Mouse (Mus musculus): ENCODE measurements around the gene Ttc38. TPM values are rescaled to one million over a fixed set of nuclear protein-coding genes. Genes with fewer than 3 reads are reported as not detected.

Ttc38 gene
- 3.1 and 4.2 TPM in 2 replicates for polyA plus RNA-seq (2015; fragmentation: Nextera tagmentation; extraction: Ambion mirVana)

- peak; percentile 73 for ATAC-seq (ENCODE audit: extremely low read depth, insufficient number of reproducible peaks, low FRiP score, low TSS enrichment)
- H3K9me3 ChIP-seq = no peaks in the 10 kb centered on the region
- H3K36me3 ChIP-seq = 0 out of 2 replicates have a peak, but pooled peaks cover 3% of the 10 kb centered on the region
- H3K4me1 ChIP-seq = peaks cover 11% of the 10 kb centered on the region
- H3K27ac ChIP-seq (replicated peaks) = no peak within 1 kb of the TSS; the same call in 1 of the 2 replicates
- H3K4me3 ChIP-seq = peak within 1 kb of the TSS; percentile 73
- WGBS = 1% methylated on average over 27 of the region's 27 CpGs
- no peaks in the 10 kb centered on the region; the same call in 1 of the 2 replicates for H3K27me3 ChIP-seq (replicated peaks)
- peak within 1 kb of the TSS; percentile 82 for H3K9ac ChIP-seq
- H3K4me2 ChIP-seq = peak within 1 kb of the TSS; percentile 82
These were observed at the start of gene Ttc38 for GRCm38 (mm10) chr15:85831954-85832590. Gene Ttc38, plus strand, starts transcription at chr15:85832306.

- WGBS = 81% methylated on average over 4 of the region's 4 CpGs
- Histone ChIP-seq H3K27me3 (replicated peaks) (no peaks in the 10 kb centered on the region; the same call in 1 of the 2 replicates), H3K4me3 (no peak overlapping the region), H3K9me3 (no peaks in the 10 kb centered on the region), H3K4me1 (peaks cover 10% of the 10 kb centered on the region), H3K4me2 (no peak overlapping the region), H3K27ac (replicated peaks) (no peak overlapping the region), H3K9ac (no peak overlapping the region), H3K36me3 (no peaks in the 10 kb centered on the region)
- ATAC-seq (ENCODE audit: extremely low read depth, insufficient number of reproducible peaks, low FRiP score, low TSS enrichment) = no peak
These were observed 49.0 kb upstream of the Ttc38 start for GRCm38 (mm10) chr15:85783146-85783545.

- no peak for ATAC-seq (ENCODE audit: extremely low read depth, insufficient number of reproducible peaks, low FRiP score, low TSS enrichment)
- no peaks in the 10 kb centered on the region; the same call in 1 of the 2 replicates for H3K27me3 ChIP-seq (replicated peaks)
- H3K27ac ChIP-seq (replicated peaks) = no peak overlapping the region
- peaks cover 18% of the 10 kb centered on the region for H3K4me1 ChIP-seq
- no peaks in the 10 kb centered on the region for H3K36me3 ChIP-seq
- no peak overlapping the region for H3K4me2 ChIP-seq
- WGBS = 75% methylated on average over 3 of the region's 3 CpGs
- no peaks in the 10 kb centered on the region for H3K9me3 ChIP-seq
- no peak overlapping the region for H3K4me3 ChIP-seq
- H3K9ac ChIP-seq = no peak overlapping the region
These were observed 47.8 kb upstream of the Ttc38 start for GRCm38 (mm10) chr15:85784341-85784740.

- peaks cover 18% of the 10 kb centered on the region for H3K4me1 ChIP-seq
- no peak for ATAC-seq (ENCODE audit: extremely low read depth, insufficient number of reproducible peaks, low FRiP score, low TSS enrichment)
These were observed 45.4 kb upstream of the Ttc38 start for GRCm38 (mm10) chr15:85786711-85787110.

GRCm38 (mm10) chr15:85787482-85787881 is 44.6 kb upstream of the Ttc38 start:
- no peaks in the 10 kb centered on the region; the same call in 1 of the 2 replicates for H3K27me3 ChIP-seq (replicated peaks)
- 0 out of 2 replicates have a peak, but pooled peaks cover 3% of the 10 kb centered on the region for H3K36me3 ChIP-seq
- H3K9me3 ChIP-seq = no peaks in the 10 kb centered on the region
- no peak overlapping the region for H3K4me2 ChIP-seq
- no peak overlapping the region for H3K4me3 ChIP-seq
- ATAC-seq (ENCODE audit: extremely low read depth, insufficient number of reproducible peaks, low FRiP score, low TSS enrichment) = no peak
- H3K4me1 ChIP-seq = peaks cover 19% of the 10 kb centered on the region
- no peak overlapping the region for H3K9ac ChIP-seq
- WGBS = 83% methylated on average over 6 of the region's 6 CpGs
- H3K27ac ChIP-seq (replicated peaks) = no peak overlapping the region

More at GRCm38 (mm10) chr15:85786711-85787110, 45.4 kb upstream of the Ttc38 start:
- Histone ChIP-seq H3K9ac (no peak overlapping the region), H3K36me3 (0 out of 2 replicates have a peak, but pooled peaks cover 3% of the 10 kb centered on the region), H3K27me3 (replicated peaks) (no peaks in the 10 kb centered on the region; the same call in 1 of the 2 replicates), H3K4me3 (no peak overlapping the region), H3K27ac (replicated peaks) (no peak overlapping the region), H3K9me3 (no peaks in the 10 kb centered on the region), H3K4me2 (no peak overlapping the region)
- WGBS = 47% methylated on average over 5 of the region's 5 CpGs

GRCm38 (mm10) chr15:85788051-85788450 is 44.1 kb upstream of the Ttc38 start:
- no peak for ATAC-seq (ENCODE audit: extremely low read depth, insufficient number of reproducible peaks, low FRiP score, low TSS enrichment)
- no peaks in the 10 kb centered on the region; the same call in 1 of the 2 replicates for H3K27me3 ChIP-seq (replicated peaks)
- 78% methylated on average over 4 of the region's 4 CpGs for WGBS
- no peaks in the 10 kb centered on the region for H3K9me3 ChIP-seq
- H3K4me3 ChIP-seq = no peak overlapping the region
- H3K4me2 ChIP-seq = no peak overlapping the region
- H3K9ac ChIP-seq = no peak overlapping the region
- H3K36me3 ChIP-seq = 0 out of 2 replicates have a peak, but pooled peaks cover 3% of the 10 kb centered on the region
- H3K27ac ChIP-seq (replicated peaks) = no peak overlapping the region
- H3K4me1 ChIP-seq = peaks cover 25% of the 10 kb centered on the region

GRCm38 (mm10) chr15:85788633-85789032 is 43.5 kb upstream of the Ttc38 start:
- H3K27ac ChIP-seq (replicated peaks) = no peak overlapping the region
- no peak overlapping the region for H3K4me3 ChIP-seq
- no peak for ATAC-seq (ENCODE audit: extremely low read depth, insufficient number of reproducible peaks, low FRiP score, low TSS enrichment)
- H3K9me3 ChIP-seq = no peaks in the 10 kb centered on the region
- peaks cover 25% of the 10 kb centered on the region for H3K4me1 ChIP-seq
- WGBS = 67% methylated on average over 16 of the region's 16 CpGs
- no peaks in the 10 kb centered on the region; the same call in 1 of the 2 replicates for H3K27me3 ChIP-seq (replicated peaks)
- 0 out of 2 replicates have a peak, but pooled peaks cover 3% of the 10 kb centered on the region for H3K36me3 ChIP-seq
- H3K9ac ChIP-seq = no peak overlapping the region
- no peak overlapping the region for H3K4me2 ChIP-seq

- WGBS = 79% methylated on average over 4 of the region's 4 CpGs
These were observed 40.7 kb upstream of the Ttc38 start for GRCm38 (mm10) chr15:85791449-85791848.

GRCm38 (mm10) chr15:85792819-85793218 is 39.3 kb upstream of the Ttc38 start:
- Histone ChIP-seq H3K4me2 (no peak overlapping the region), H3K9ac (no peak overlapping the region), H3K27me3 (replicated peaks) (no peaks in the 10 kb centered on the region), H3K4me3 (no peak overlapping the region), H3K36me3 (peaks cover 3% of the 10 kb centered on the region; the same call in 1 of the 2 replicates), H3K9me3 (no peaks in the 10 kb centered on the region), H3K4me1 (peaks cover 15% of the 10 kb centered on the region), H3K27ac (replicated peaks) (0 out of 2 replicates have a peak overlapping the region, but pooled peaks have one; percentile 28)
- ATAC-seq (ENCODE audit: extremely low read depth, insufficient number of reproducible peaks, low FRiP score, low TSS enrichment) = no peak
- 29% methylated on average over 1 of the region's 1 CpGs for WGBS

More at GRCm38 (mm10) chr15:85791449-85791848, 40.7 kb upstream of the Ttc38 start:
- H3K4me1 ChIP-seq = peaks cover 24% of the 10 kb centered on the region
- H3K27ac ChIP-seq (replicated peaks) = no peak overlapping the region
- no peak overlapping the region for H3K4me2 ChIP-seq
- no peak for ATAC-seq (ENCODE audit: extremely low read depth, insufficient number of reproducible peaks, low FRiP score, low TSS enrichment)
- H3K9ac ChIP-seq = no peak overlapping the region
- H3K9me3 ChIP-seq = no peaks in the 10 kb centered on the region
- no peaks in the 10 kb centered on the region for H3K27me3 ChIP-seq (replicated peaks)
- H3K36me3 ChIP-seq = peaks cover 3% of the 10 kb centered on the region; the same call in 1 of the 2 replicates
- H3K4me3 ChIP-seq = no peak overlapping the region

- Histone ChIP-seq H3K36me3 (peaks cover 3% of the 10 kb centered on the region; the same call in 1 of the 2 replicates), H3K4me1 (peaks cover 7% of the 10 kb centered on the region), H3K4me3 (no peak overlapping the region), H3K9me3 (no peaks in the 10 kb centered on the region), H3K9ac (no peak overlapping the region), H3K4me2 (no peak overlapping the region), H3K27me3 (replicated peaks) (no peaks in the 10 kb centered on the region), H3K27ac (replicated peaks) (no peak overlapping the region)
- WGBS = 75% methylated on average over 6 of the region's 6 CpGs
- no peak for ATAC-seq (ENCODE audit: extremely low read depth, insufficient number of reproducible peaks, low FRiP score, low TSS enrichment)
These were observed 36.6 kb upstream of the Ttc38 start for GRCm38 (mm10) chr15:85795516-85795915.

GRCm38 (mm10) chr15:85798676-85799075 is 33.4 kb upstream of the Ttc38 start:
- ATAC-seq (ENCODE audit: extremely low read depth, insufficient number of reproducible peaks, low FRiP score, low TSS enrichment) = no peak
- Histone ChIP-seq H3K4me1 (peaks cover 4% of the 10 kb centered on the region), H3K9me3 (no peaks in the 10 kb centered on the region)

More at GRCm38 (mm10) chr15:85798676-85799075, 33.4 kb upstream of the Ttc38 start:
- H3K4me3 ChIP-seq = no peak overlapping the region
- no peak overlapping the region for H3K27ac ChIP-seq (replicated peaks)
- H3K4me2 ChIP-seq = no peak overlapping the region
- WGBS = 78% methylated on average over 8 of the region's 8 CpGs
- no peaks in the 10 kb centered on the region; the same call in 1 of the 2 replicates for H3K36me3 ChIP-seq
- no peaks in the 10 kb centered on the region for H3K27me3 ChIP-seq (replicated peaks)
- H3K9ac ChIP-seq = no peak overlapping the region
